Mouse (Mus musculus): ENCODE measurements around the gene Lancl1.

Lancl1 gene

GRCm38 (mm10) chr1:67014205-67014604 is 24.5 kb downstream of the Lancl1 start:
- no peak for DNase-seq

- no peak for DNase-seq
Measured at GRCm38 (mm10) chr1:67010520-67010919, 28.2 kb downstream of the Lancl1 start.

GRCm38 (mm10) chr1:67003699-67004098 is 35.0 kb downstream of the Lancl1 start:
- peak; percentile 58 to 62 for DNase-seq

GRCm38 (mm10) chr1:67002226-67002625 is 36.4 kb downstream of the Lancl1 start:
- peak in 1 of 2 experiments; percentile 9 for DNase-seq

- no peak for DNase-seq
Measured at GRCm38 (mm10) chr1:67001367-67001766, 37.3 kb downstream of the Lancl1 start.

- no peak for DNase-seq
Measured at GRCm38 (mm10) chr1:67000484-67000883, 38.2 kb downstream of the Lancl1 start.

- DNase-seq: no peak
Measured at GRCm38 (mm10) chr1:66998601-66999000, 40.1 kb downstream of the Lancl1 start.

- DNase-seq: no peak
Measured at GRCm38 (mm10) chr1:66998188-66998587, 40.5 kb downstream of the Lancl1 start.

- no peak for DNase-seq
Measured at GRCm38 (mm10) chr1:66996819-66997218, 41.9 kb downstream of the Lancl1 start.

- peak; percentile 34 to 51 for DNase-seq
Measured at GRCm38 (mm10) chr1:66992764-66993163, 45.9 kb downstream of the Lancl1 start.

- DNase-seq: no peak
Measured at GRCm38 (mm10) chr1:66987558-66988190, 51.0 kb downstream of the Lancl1 start.

- DNase-seq: no peak
Measured at GRCm38 (mm10) chr1:66985906-66986305, 52.8 kb downstream of the Lancl1 start.

- DNase-seq: peak; percentile 19 to 35
Measured at GRCm38 (mm10) chr1:66985129-66985698, 53.5 kb downstream of the Lancl1 start.

- DNase-seq: no peak
Measured at GRCm38 (mm10) chr1:66980129-66980528, 58.5 kb downstream of the Lancl1 start.

GRCm38 (mm10) chr1:66975456-66975855 is 63.2 kb downstream of the Lancl1 start:
- no peak for DNase-seq

GRCm38 (mm10) chr1:66964857-66965256 is 73.8 kb downstream of the Lancl1 start:
- DNase-seq: no peak

GRCm38 (mm10) chr1:66960536-66961243 is 78.0 kb downstream of the Lancl1 start:
- no peak for DNase-seq

GRCm38 (mm10) chr1:66957361-66957760 is 81.3 kb downstream of the Lancl1 start:
- no peak for DNase-seq

- DNase-seq: no peak
Measured at GRCm38 (mm10) chr1:66951086-66951485, 87.6 kb downstream of the Lancl1 start.

Data from cerebellum, postnatal 10 days (tissue).